Mouse (Mus musculus) embryonic facial prominence, embryonic 11.5 days (tissue): ENCODE data around the gene Mxd3. TPM values are rescaled to one million over a fixed set of nuclear protein-coding genes. Genes with fewer than 3 reads are reported as not detected.

Experiments
- ATAC-seq: fragments of 200-750 bp; cut with Nextera tagmentation; replicated peaks from 2 replicates; pipeline ENCODE4 v1.8.0; 2017; ENCODE audit warnings: low read depth; ENCODE audit not compliant: insufficient number of reproducible peaks, low FRiP score, low TSS enrichment
- DNase-seq: peaks from one replicate; pipeline ENCODE4 v3.0.0-alpha.2; 2015; ENCODE audit warnings: low spot score
- H3K27ac ChIP-seq: fragments of 300-500 bp; sonication (generic); replicated peaks from 2 replicates; pipeline ENCODE4 v1.5.1; 2014; ENCODE audit warnings: mild to moderate bottlenecking, low read depth, low read length, control low read depth
- H3K27me3 ChIP-seq: fragments of 300-500 bp; sonication (generic); 2 replicates; pipeline ENCODE4 v1.6.1; 2014; ENCODE audit warnings: mild to moderate bottlenecking, low read length, moderate library complexity, mixed read lengths; ENCODE audit not compliant: control insufficient read depth, insufficient read depth
- H3K36me3 ChIP-seq: fragments of 300-500 bp; sonication (generic); replicated peaks from 2 replicates; pipeline ENCODE4 v1.6.1; 2014; ENCODE audit warnings: low read depth, mild to moderate bottlenecking, low read length, moderate library complexity, mixed read lengths; ENCODE audit not compliant: control insufficient read depth, insufficient read depth
- H3K4me1 ChIP-seq: fragments of 300-500 bp; sonication (generic); 2 replicates; pipeline ENCODE4 v1.6.1; 2014; ENCODE audit warnings: low read length, mixed read lengths; ENCODE audit not compliant: control insufficient read depth, insufficient read depth
- H3K4me2 ChIP-seq: fragments of 300-500 bp; sonication (generic); 2 replicates; pipeline ENCODE4 v1.6.1; 2014; ENCODE audit warnings: low read depth, mild to moderate bottlenecking, control low read depth, low read length, moderate library complexity
- H3K4me3 ChIP-seq: fragments of 300-500 bp; sonication (generic); 2 replicates; pipeline ENCODE4 v1.5.1; 2014; ENCODE audit warnings: low read depth, low read length, control low read depth
- H3K9ac ChIP-seq: fragments of 300-500 bp; sonication (generic); replicated peaks from 2 replicates; pipeline ENCODE4 v1.6.1; 2014; ENCODE audit warnings: mild to moderate bottlenecking, control low read depth, low read length
- H3K9me3 ChIP-seq: fragments of 300-500 bp; sonication (generic); replicated peaks from 2 replicates; pipeline ENCODE4 v1.6.1; 2016; ENCODE audit warnings: mild to moderate bottlenecking, low read length, inconsistent platforms, mixed read lengths; ENCODE audit not compliant: control insufficient read depth
- WGBS: fragments of 180-500 bp; shearing (Covaris S2); extraction: QIAGEN DNeasy Blood & Tissue Kit; methylation state at CpG from one replicate; pipeline ENCODE4 v1.1.7; 2014; 5-methylcytosine and 5-hydroxymethylcytosine counted together
- polyA plus RNA-seq: library from polyadenylated mRNA; unstranded; fragments of >200 nt; fragmentation: Nextera tagmentation; extraction: Ambion mirVana; gene quantifications from 2 replicates; pipeline ENCODE4 v1.2.1, GENCODE M21; 2014

The Mxd3 gene
- polyA plus RNA-seq, 1 experiment from 2014 or later: 24.1 TPM

DNA sequence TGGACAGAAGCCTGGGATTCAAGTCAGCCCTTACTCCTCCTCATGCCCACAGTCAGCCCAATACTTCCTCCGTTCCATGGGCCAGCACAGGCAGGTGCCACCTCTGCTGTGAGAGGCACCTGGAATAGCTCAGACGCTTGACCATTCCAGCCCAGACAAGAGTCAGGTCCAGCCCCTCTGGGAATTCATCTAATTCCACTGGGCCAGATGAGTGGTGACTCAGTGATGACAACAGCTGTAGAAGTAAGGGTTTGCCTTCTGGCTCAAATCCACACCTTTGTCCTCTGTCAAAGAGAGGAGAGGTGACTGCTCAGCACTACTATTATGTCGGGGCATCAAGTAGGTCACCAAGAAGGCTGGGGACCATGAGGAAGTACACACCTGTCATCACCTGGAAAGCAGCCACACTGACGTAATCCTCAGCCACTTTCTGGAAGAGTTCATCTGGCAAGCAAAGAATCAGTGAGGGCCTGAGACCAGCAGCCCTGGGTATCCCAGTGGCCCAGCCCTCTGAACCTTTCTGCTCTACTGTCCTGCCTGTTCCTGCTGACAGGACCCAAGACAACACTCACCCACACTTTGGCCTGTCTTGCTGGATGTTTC, 9.6 kb downstream of the Mxd3 start, which contains the start of gene Prelid1:
TSS of gene Prelid1 (plus strand) at position 570 of the 603 bp plus-strand sequence.
- peak within 1 kb of the TSS; percentile 80 for H3K4me2 ChIP-seq
- H3K36me3 ChIP-seq: peaks cover 5% of the 10 kb centered on the region
- no peak for DNase-seq
- peak within 1 kb of the TSS; percentile 95 for H3K9ac ChIP-seq
- 85% methylated on average over 4 of the region's 4 CpGs for WGBS
- ATAC-seq: no peak
- H3K9me3 ChIP-seq: no peaks in the 10 kb centered on the region
- no peaks in the 10 kb centered on the region for H3K4me1 ChIP-seq
- no peak within 1 kb of the TSS; the same call in 1 of the 2 replicates for H3K27ac ChIP-seq
- H3K4me3 ChIP-seq: peak within 1 kb of the TSS; percentile 95
- no peaks in the 10 kb centered on the region for H3K27me3 ChIP-seq

GRCm38 (mm10) chr13:55318351-55318750, 11.3 kb downstream of the Mxd3 start:
- DNase-seq: no peak
- H3K27me3 ChIP-seq: no peaks in the 10 kb centered on the region
- no peak overlapping the region for H3K9ac ChIP-seq
- WGBS: 80% methylated on average over 3 of the region's 3 CpGs
- no peak overlapping the region for H3K4me3 ChIP-seq
- ATAC-seq: no peak
- H3K36me3 ChIP-seq: peaks cover 10% of the 10 kb centered on the region
- no peaks in the 10 kb centered on the region for H3K4me1 ChIP-seq
- no peaks in the 10 kb centered on the region for H3K9me3 ChIP-seq
- no peak overlapping the region for H3K4me2 ChIP-seq
- no peak overlapping the region for H3K27ac ChIP-seq

DNA sequence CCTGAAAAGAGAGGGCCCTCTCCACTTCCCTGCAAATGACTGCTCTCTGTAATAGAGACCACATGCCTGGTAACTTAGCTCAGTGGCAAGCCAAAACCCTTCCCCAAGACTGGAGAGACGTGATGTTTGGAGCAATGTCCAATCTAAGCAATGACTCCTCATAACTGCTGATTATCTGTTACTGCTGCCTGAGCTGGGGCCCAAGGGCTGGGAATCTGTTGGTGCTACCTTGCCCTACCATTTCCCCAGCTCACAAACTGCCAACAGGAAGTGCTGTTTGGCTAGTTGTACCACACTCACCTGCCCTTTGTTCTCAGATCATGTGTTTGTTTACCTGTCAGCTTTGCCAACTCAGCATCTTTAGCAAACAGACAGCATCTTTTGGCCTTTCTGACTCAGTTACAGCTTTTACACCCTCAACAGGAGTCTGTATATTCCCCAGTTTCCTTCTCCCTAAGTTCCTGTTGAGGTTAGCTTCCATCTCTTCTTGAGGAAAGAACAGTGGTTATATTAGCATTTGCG, 14.7 kb downstream of the Mxd3 start:
- no peaks in the 10 kb centered on the region for H3K9me3 ChIP-seq
- WGBS: 87% methylated on average over 2 of the region's 2 CpGs
- H3K4me1 ChIP-seq: no peaks in the 10 kb centered on the region
- DNase-seq (no peak), ATAC-seq (no peak)
- H3K36me3 ChIP-seq: peaks cover 26% of the 10 kb centered on the region
- H3K27ac ChIP-seq: no peak overlapping the region
- H3K27me3 ChIP-seq: no peaks in the 10 kb centered on the region
- no peak overlapping the region for H3K9ac ChIP-seq
- H3K4me3 ChIP-seq: no peak overlapping the region
- H3K4me2 ChIP-seq: no peak overlapping the region

- Histone ChIP-seq H3K4me2 (no peak overlapping the region), H3K9ac (no peak overlapping the region), H3K27me3 (no peaks in the 10 kb centered on the region), H3K36me3 (peaks cover 26% of the 10 kb centered on the region), H3K27ac (no peak overlapping the region), H3K9me3 (no peaks in the 10 kb centered on the region), H3K4me1 (no peaks in the 10 kb centered on the region), H3K4me3 (no peak overlapping the region)
- DNase-seq (no peak), ATAC-seq (no peak)
- WGBS: 86% methylated on average over 9 of the region's 9 CpGs
Observed at GRCm38 (mm10) chr13:55313051-55313450, 16.6 kb downstream of the Mxd3 start.

- Histone ChIP-seq H3K4me1 (no peaks in the 10 kb centered on the region), H3K9ac (no peak overlapping the region), H3K9me3 (no peaks in the 10 kb centered on the region), H3K36me3 (peaks cover 30% of the 10 kb centered on the region), H3K27me3 (no peaks in the 10 kb centered on the region), H3K27ac (no peak overlapping the region), H3K4me3 (no peak overlapping the region), H3K4me2 (no peak overlapping the region)
- DNase-seq: no peak
- 93% methylated on average over 8 of the region's 8 CpGs for WGBS
- ATAC-seq: no peak
Observed at GRCm38 (mm10) chr13:55312028-55312630, 17.5 kb downstream of the Mxd3 start.

DNA sequence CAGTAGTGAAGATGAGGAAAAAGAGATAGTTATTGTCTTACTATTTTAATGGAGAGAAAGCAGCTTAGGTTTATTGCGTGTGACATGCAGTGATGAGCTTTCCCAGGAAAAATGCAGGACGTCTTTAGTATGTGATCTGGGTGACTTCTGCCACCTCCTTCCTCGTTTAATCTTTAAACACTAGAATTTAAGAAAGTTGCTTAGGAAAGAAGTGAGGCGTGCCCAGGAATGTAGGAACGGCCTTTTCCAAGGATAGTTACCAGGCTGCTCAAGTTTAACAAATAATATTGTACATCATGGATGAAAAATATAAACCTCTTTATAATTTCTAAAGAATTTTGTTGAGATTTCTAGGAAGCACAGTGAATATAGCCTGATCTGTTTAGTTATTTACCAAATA, 28.7 kb downstream of the Mxd3 start:
- 93% methylated on average over 5 of the region's 5 CpGs for WGBS
- H3K9ac ChIP-seq: no peak overlapping the region
- no peaks in the 10 kb centered on the region for H3K9me3 ChIP-seq
- H3K4me2 ChIP-seq: no peak overlapping the region
- H3K4me1 ChIP-seq: no peaks in the 10 kb centered on the region
- no peak overlapping the region for H3K4me3 ChIP-seq
- no peaks in the 10 kb centered on the region for H3K27me3 ChIP-seq
- DNase-seq (no peak), ATAC-seq (no peak)
- H3K36me3 ChIP-seq: peaks cover 10% of the 10 kb centered on the region
- H3K27ac ChIP-seq: no peak overlapping the region

DNA sequence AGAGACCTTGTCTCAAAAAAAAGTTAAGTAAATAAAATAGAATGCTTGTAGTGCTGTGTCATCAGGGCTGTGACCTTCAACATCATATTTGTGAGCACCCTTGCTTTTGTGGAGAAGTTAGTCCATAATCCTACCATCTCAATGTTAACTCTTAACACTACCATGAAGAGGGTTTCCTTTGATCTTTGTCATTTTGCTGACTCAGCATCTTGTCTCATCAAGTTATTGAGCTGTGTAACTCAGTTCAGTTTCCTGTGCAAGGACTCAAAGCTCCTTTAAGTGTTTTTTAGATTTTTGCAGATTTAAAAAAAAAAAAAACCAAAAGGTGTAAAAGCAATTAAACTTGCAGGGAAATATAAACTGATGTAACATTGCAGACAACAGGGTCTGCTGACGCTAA, 32.9 kb downstream of the Mxd3 start:
- no peaks in the 10 kb centered on the region for H3K27me3 ChIP-seq
- H3K9me3 ChIP-seq: no peaks in the 10 kb centered on the region
- WGBS: 96% methylated on average over 1 of the region's 1 CpGs
- H3K36me3 ChIP-seq: peaks cover 6% of the 10 kb centered on the region
- no peak overlapping the region for H3K4me3 ChIP-seq
- no peaks in the 10 kb centered on the region for H3K4me1 ChIP-seq
- no peak overlapping the region for H3K27ac ChIP-seq
- ATAC-seq (no peak), DNase-seq (no peak)
- H3K4me2 ChIP-seq: no peak overlapping the region
- no peak overlapping the region for H3K9ac ChIP-seq

DNA sequence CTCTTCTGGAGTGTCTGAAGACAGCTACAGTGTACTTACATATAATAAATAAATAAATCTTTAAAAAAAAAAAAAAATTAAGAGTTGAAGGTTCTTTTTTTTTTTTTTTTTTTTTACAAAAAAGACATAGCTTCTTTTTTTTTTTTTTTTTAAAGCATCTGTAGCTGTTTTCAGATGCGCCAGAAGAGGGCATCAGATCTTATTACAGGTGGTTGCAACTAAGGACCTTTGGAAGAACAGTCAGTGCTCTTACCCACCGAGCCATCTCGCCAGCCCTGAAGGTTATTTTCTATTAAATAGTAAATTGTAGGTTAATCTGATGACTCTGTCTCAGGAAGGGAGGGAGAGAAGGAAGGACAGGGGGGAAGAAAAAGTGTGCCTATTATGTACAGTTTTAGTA, 40.8 kb downstream of the Mxd3 start:
- H3K9ac ChIP-seq: no peak overlapping the region
- H3K4me2 ChIP-seq: no peak overlapping the region
- 79% methylated on average over 3 of the region's 3 CpGs for WGBS
- no peaks in the 10 kb centered on the region for H3K4me1 ChIP-seq
- no peak for DNase-seq
- H3K27me3 ChIP-seq: no peaks in the 10 kb centered on the region
- peaks cover 13% of the 10 kb centered on the region for H3K36me3 ChIP-seq
- H3K9me3 ChIP-seq: no peaks in the 10 kb centered on the region
- H3K27ac ChIP-seq: no peak overlapping the region
- H3K4me3 ChIP-seq: no peak overlapping the region
- no peak for ATAC-seq
